In the genomic region with DNA sequence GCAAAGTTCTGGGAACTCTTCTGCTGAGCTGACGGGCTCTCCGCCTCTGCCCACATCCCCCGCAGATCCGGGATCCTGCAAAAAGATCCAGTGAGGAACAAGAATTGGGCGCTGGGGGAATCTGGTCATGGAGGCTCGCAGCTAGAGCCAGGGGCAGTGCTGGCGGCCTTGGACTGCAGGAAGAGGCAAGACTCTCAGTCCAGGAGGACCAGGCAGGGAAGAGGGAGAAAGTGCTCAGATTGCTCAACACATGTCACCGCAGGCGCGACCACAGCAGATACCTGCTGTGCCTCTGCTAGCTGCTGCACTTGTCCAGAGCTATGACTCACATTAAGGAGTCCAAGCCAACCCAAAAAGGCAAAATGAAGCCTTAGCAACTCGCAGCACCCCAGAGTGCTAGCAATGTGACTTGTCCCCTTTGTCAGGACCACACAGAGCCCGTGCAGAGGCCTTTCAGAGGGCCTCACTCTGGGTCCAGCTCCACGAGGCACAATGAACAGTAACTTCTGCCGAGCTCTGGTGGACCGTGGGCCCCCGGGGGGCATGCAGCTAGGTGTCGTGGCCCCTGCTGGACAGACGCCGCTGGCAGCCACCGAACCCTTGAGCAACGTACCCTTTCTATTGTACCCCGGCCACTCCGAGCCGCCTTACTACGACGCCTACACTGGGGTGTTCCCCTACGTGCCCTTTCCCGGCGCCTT, we compare ENCODE assay signal across 9 mouse cellular contexts. TPM values are rescaled to one million over a fixed set of nuclear protein-coding genes. Genes with fewer than 3 reads are reported as not detected.
DNase-seq lines count a peak whose midpoint lies in the region; ATAC-seq and TF ChIP-seq lines count a peak whose summit lies in the region.
"Had no signal": no experiment of that assay in that cellular context is flagged by ENCODE, and none has a peak within 500 bp of the region (broad histone marks: within the 10 kb centered on the region; RNA-seq: fewer than 3 reads in every experiment).

A gene (plus strand): TSS at position 493 of the 701 bp plus-strand sequence.

- H3K4me2 ChIP-seq in kidney, embryonic 14.5 days (replicated peaks; ENCODE audit: low read depth, low read length), result peak within 1 kb of the TSS; percentile 43
- peak within 1 kb of the TSS; percentile 53 for H3K4me2 ChIP-seq in hindbrain, postnatal 0 days (ENCODE audit: low read depth, low read length)
- peak within 1 kb of the TSS; percentile 65 for H3K4me2 ChIP-seq in midbrain, embryonic 16.5 days (ENCODE audit: low read length)

- H3K9ac ChIP-seq in kidney, embryonic 14.5 days (ENCODE audit: low read depth, low read length), result no peak within 1 kb of the TSS
- peak within 1 kb of the TSS; percentile 38; the same call in 1 of the 2 replicates for H3K9ac ChIP-seq in hindbrain, postnatal 0 days (replicated peaks; ENCODE audit: low read length)
- H3K9ac ChIP-seq in midbrain, embryonic 16.5 days (ENCODE audit: low read depth, low read length), result peak within 1 kb of the TSS; percentile 59; the same call in 1 of the 2 replicates

- WGBS in kidney, embryonic 14.5 days, result 20% methylated on average over 29 of the region's 29 CpGs
- 24% methylated on average over 29 of the region's 29 CpGs for WGBS in hindbrain, postnatal 0 days
- WGBS in midbrain, embryonic 16.5 days, result 19% methylated on average over 29 of the region's 29 CpGs
- WGBS in kidney, adult 2 months, result 27% methylated on average over 29 of the region's 29 CpGs

- peaks cover 5% of the 10 kb centered on the region; the same call in 1 of the 2 replicates for H3K4me1 ChIP-seq in kidney, embryonic 14.5 days (ENCODE audit: control insufficient read depth, insufficient read depth, low read length)
- peaks cover 7% of the 10 kb centered on the region for H3K4me1 ChIP-seq in hindbrain, postnatal 0 days (ENCODE audit: insufficient read depth, low read length)
- H3K4me1 ChIP-seq in midbrain, embryonic 16.5 days (ENCODE audit: control insufficient read depth, insufficient read depth, low read length), result peaks cover 5% of the 10 kb centered on the region; the same call in 1 of the 2 replicates
- H3K4me1 ChIP-seq in kidney, adult 2 months (ENCODE audit: control insufficient read depth, insufficient read depth, low read length), result no peaks in the 10 kb centered on the region

- no peak for ATAC-seq in kidney, embryonic 14.5 days (ENCODE audit: low FRiP score, low TSS enrichment)
- ATAC-seq in hindbrain, postnatal 0 days, result peak; percentile 19
- peak; percentile 9 for ATAC-seq in midbrain, embryonic 16.5 days

- peaks cover 28% of the 10 kb centered on the region for H3K27me3 ChIP-seq in kidney, embryonic 14.5 days (ENCODE audit: control insufficient read depth, insufficient read depth, low read length)
- H3K27me3 ChIP-seq in hindbrain, postnatal 0 days (ENCODE audit: insufficient read depth, low read length), result 0 out of 2 replicates have a peak, but pooled peaks cover 4% of the 10 kb centered on the region
- peaks cover 13% of the 10 kb centered on the region for H3K27me3 ChIP-seq in midbrain, embryonic 16.5 days (ENCODE audit: control insufficient read depth, insufficient read depth, low read depth, low read length)
- 0 out of 2 replicates have a peak, but pooled peaks cover 2% of the 10 kb centered on the region for H3K27me3 ChIP-seq in kidney, adult 2 months (replicated peaks; ENCODE audit: control insufficient read depth, insufficient read depth, low read length)

- TF ChIP-seq CTCF in hindbrain, postnatal 0 days (IDR thresholded peaks at IDR 0.05; ENCODE audit: low read depth), result no peak
- no peak for TF ChIP-seq CTCF in kidney, adult 2 months (conservative IDR thresholded peaks at IDR 0.05; ENCODE audit: insufficient read depth, insufficient read length, low read depth, low read length)

- no peak for DNase-seq in kidney, adult 18-20 months
- peak; percentile 61 for DNase-seq in brain, adult 2 months (ENCODE audit: low read depth, low spot score)
- DNase-seq in hindbrain, postnatal 0 days (ENCODE audit: low spot score), result no peak
- DNase-seq in gastrocnemius, adult 18-20 months (ENCODE audit: low spot score), result no peak
- no peak for DNase-seq in layer of hippocampus, adult 9-11 months
- no peak for DNase-seq in kidney, adult 2 months

- no peaks in the 10 kb centered on the region for H3K9me3 ChIP-seq in kidney, embryonic 14.5 days (ENCODE audit: control insufficient read depth, low read length)
- H3K9me3 ChIP-seq in hindbrain, postnatal 0 days (ENCODE audit: low read length), result no peaks in the 10 kb centered on the region
- H3K9me3 ChIP-seq in midbrain, embryonic 16.5 days (replicated peaks; ENCODE audit: control insufficient read depth, low read length, poor library complexity, severe bottlenecking), result no peaks in the 10 kb centered on the region

- no peaks in the 10 kb centered on the region for H3K36me3 ChIP-seq in kidney, embryonic 14.5 days (ENCODE audit: control insufficient read depth, insufficient read depth, low read length)
- H3K36me3 ChIP-seq in hindbrain, postnatal 0 days (ENCODE audit: insufficient read depth, low read length), result no peaks in the 10 kb centered on the region
- H3K36me3 ChIP-seq in midbrain, embryonic 16.5 days (ENCODE audit: control insufficient read depth, insufficient read depth, low read length), result no peaks in the 10 kb centered on the region
- no peaks in the 10 kb centered on the region for H3K36me3 ChIP-seq in kidney, adult 2 months (ENCODE audit: control insufficient read depth, insufficient read depth, low read length)

- H3K27ac ChIP-seq in kidney, embryonic 14.5 days (ENCODE audit: low read depth, low read length), result no peak within 1 kb of the TSS
- no peak within 1 kb of the TSS for H3K27ac ChIP-seq in hindbrain, postnatal 0 days
- H3K27ac ChIP-seq in midbrain, embryonic 16.5 days (ENCODE audit: low read length), result no peak within 1 kb of the TSS
- no peak within 1 kb of the TSS for H3K27ac ChIP-seq in kidney, adult 2 months (ENCODE audit: insufficient read depth, low read depth, low read length)

- H3K4me3 ChIP-seq in kidney, embryonic 14.5 days (ENCODE audit: low read length), result peak within 1 kb of the TSS; percentile 23
- peak within 1 kb of the TSS; percentile 35 for H3K4me3 ChIP-seq in hindbrain, postnatal 0 days (ENCODE audit: low read length)
- H3K4me3 ChIP-seq in midbrain, embryonic 16.5 days (ENCODE audit: low read depth, low read length), result peak within 1 kb of the TSS; percentile 40
- H3K4me3 ChIP-seq in kidney, adult 2 months (ENCODE audit: insufficient read depth, low read depth, low read length), result no peak within 1 kb of the TSS

- no peak for TF ChIP-seq POLR2A in kidney, adult 2 months (IDR thresholded peaks at IDR 0.05; ENCODE audit: low read depth, low read length)

RNA-seq across cellular contexts. Expression of the gene that starts here (rescaled TPM):
- polyA plus RNA-seq in kidney, embryonic 14.5 days (2014; fragmentation: Nextera tagmentation; extraction: Ambion mirVana), result not detected in 2 replicates
- total RNA-seq in hindbrain, postnatal 0 days (2014; rRNA removed), result not detected in 2 replicates
- 0.38 and 0.47 TPM in 2 replicates for polyA plus RNA-seq in hindbrain, postnatal 0 days (2015; fragmentation: Nextera tagmentation; extraction: Ambion mirVana)
- not detected in 2 replicates for polyA plus RNA-seq in midbrain, embryonic 16.5 days (2015; fragmentation: Nextera tagmentation; extraction: Ambion mirVana)
- total RNA-seq in gastrocnemius, adult 18-20 months (2021), result not detected
- not detected in 2 replicates for polyA plus RNA-seq in kidney, adult 2 months (2012; rRNA removed)
- total RNA-seq: heart, postnatal 14 days had no signal

Comparison
In these comparisons a context has a peak if more than half of its experiments do, and no peak if none do; other contexts are left out.
1. Peak in ATAC-seq, H3K4me3 ChIP-seq, H3K9ac ChIP-seq and H3K4me2 ChIP-seq in hindbrain, postnatal 0 days; RNA of the gene not detected or under 1 TPM.
2. Peak in ATAC-seq, H3K4me3 ChIP-seq, H3K9ac ChIP-seq and H3K4me2 ChIP-seq in midbrain, embryonic 16.5 days; RNA of the gene not detected or under 1 TPM.